Mouse (Mus musculus) E14TG2a.4 (cell line): ENCODE measurements around the gene Gsg1l.

Experiments used
- H3K27me3 ChIP-seq: 2 replicates; pipeline ENCODE4 v1.6.1; 2014; ENCODE audit warnings: low read length, control low read depth; ENCODE audit not compliant: insufficient read depth
- H3K36me3 ChIP-seq: 2 replicates; pipeline ENCODE4 v1.6.1; 2014; ENCODE audit warnings: low read length, control low read depth; ENCODE audit not compliant: insufficient read depth
- H3K4me1 ChIP-seq: replicated peaks from 2 replicates; pipeline ENCODE4 v1.6.1; 2014; ENCODE audit warnings: low read depth, low read length, control low read depth
- H3K4me3 ChIP-seq: replicated peaks from 2 replicates; pipeline ENCODE4 v1.5.1; 2014; ENCODE audit warnings: mild to moderate bottlenecking, low read length
- H3K9me3 ChIP-seq: 2 replicates; pipeline ENCODE4 v1.6.1; 2014; ENCODE audit warnings: low read length, control low read depth
- CTCF ChIP-seq: conservative IDR thresholded peaks from 2 replicates; pipeline ENCODE4 v1.5.1; 2014; ENCODE audit warnings: low read length
- NANOG ChIP-seq: IDR thresholded peaks from 2 replicates; pipeline ENCODE4 v1.6.1; 2014; ENCODE audit warnings: borderline replicate concordance, low read length, mixed read lengths
- POU5F1 ChIP-seq: IDR thresholded peaks from 2 replicates; pipeline ENCODE4 v1.6.1; 2014; ENCODE audit warnings: low read length, borderline replicate concordance

The Gsg1l gene

GRCm38 (mm10) chr7:125933356-125934244, 148.6 kb downstream of the Gsg1l start:
- TF ChIP-seq CTCF = no peak
- Histone ChIP-seq H3K4me1 (peaks cover 9% of the 10 kb centered on the region; the same call in 1 of the 2 replicates), H3K9me3 (no peaks in the 10 kb centered on the region)

GRCm38 (mm10) chr7:125931602-125932001, 150.6 kb downstream of the Gsg1l start:
- H3K4me1 ChIP-seq = peaks cover 9% of the 10 kb centered on the region; the same call in 1 of the 2 replicates
- H3K9me3 ChIP-seq = no peaks in the 10 kb centered on the region
- peaks cover 13% of the 10 kb centered on the region for H3K27me3 ChIP-seq
- TF ChIP-seq CTCF (no peak), NANOG (no peak), POU5F1 (no peak)
- no peak overlapping the region for H3K4me3 ChIP-seq
- H3K36me3 ChIP-seq = no peaks in the 10 kb centered on the region

More at GRCm38 (mm10) chr7:125933356-125934244, 148.6 kb downstream of the Gsg1l start:
- H3K27me3 ChIP-seq = peaks cover 16% of the 10 kb centered on the region
- no peaks in the 10 kb centered on the region for H3K36me3 ChIP-seq
- no peak overlapping the region for H3K4me3 ChIP-seq

GRCm38 (mm10) chr7:125924044-125924443, 158.2 kb downstream of the Gsg1l start:
- Histone ChIP-seq H3K9me3 (0 out of 2 replicates have a peak, but pooled peaks cover 2% of the 10 kb centered on the region), H3K4me1 (no peaks in the 10 kb centered on the region), H3K27me3 (no peaks in the 10 kb centered on the region), H3K4me3 (no peak overlapping the region), H3K36me3 (no peaks in the 10 kb centered on the region)
- no peak for TF ChIP-seq NANOG
- no peak for TF ChIP-seq POU5F1
- TF ChIP-seq CTCF = no peak

GRCm38 (mm10) chr7:125920801-125921200, 161.4 kb downstream of the Gsg1l start:
- Histone ChIP-seq H3K36me3 (no peaks in the 10 kb centered on the region), H3K9me3 (peaks cover 2% of the 10 kb centered on the region; the same call in 1 of the 2 replicates), H3K27me3 (no peaks in the 10 kb centered on the region), H3K4me3 (no peak overlapping the region), H3K4me1 (no peaks in the 10 kb centered on the region)
- TF ChIP-seq POU5F1 (no peak), NANOG (no peak), CTCF (no peak)

- no peak for TF ChIP-seq CTCF
- no peak for TF ChIP-seq POU5F1
- TF ChIP-seq NANOG = no peak
- H3K36me3 ChIP-seq = no peaks in the 10 kb centered on the region
Measured at GRCm38 (mm10) chr7:125900386-125901161, 181.6 kb downstream of the Gsg1l start.

GRCm38 (mm10) chr7:125899916-125900315, 182.3 kb downstream of the Gsg1l start:
- TF ChIP-seq NANOG = no peak
- no peak for TF ChIP-seq POU5F1
- no peak for TF ChIP-seq CTCF
- Histone ChIP-seq H3K27me3 (peaks cover 36% of the 10 kb centered on the region), H3K4me1 (no peaks in the 10 kb centered on the region; the same call in 1 of the 2 replicates), H3K9me3 (no peaks in the 10 kb centered on the region; the same call in none of the 2 replicates), H3K4me3 (no peak overlapping the region), H3K36me3 (no peaks in the 10 kb centered on the region)

More at GRCm38 (mm10) chr7:125900386-125901161, 181.6 kb downstream of the Gsg1l start:
- H3K9me3 ChIP-seq = no peaks in the 10 kb centered on the region; the same call in none of the 2 replicates
- H3K4me1 ChIP-seq = no peaks in the 10 kb centered on the region; the same call in 1 of the 2 replicates
- no peak overlapping the region for H3K4me3 ChIP-seq
- peaks cover 35% of the 10 kb centered on the region for H3K27me3 ChIP-seq

GRCm38 (mm10) chr7:125899036-125899435, 183.2 kb downstream of the Gsg1l start:
- Histone ChIP-seq H3K4me1 (no peaks in the 10 kb centered on the region; the same call in 1 of the 2 replicates), H3K36me3 (no peaks in the 10 kb centered on the region), H3K9me3 (no peaks in the 10 kb centered on the region; the same call in none of the 2 replicates), H3K4me3 (no peak overlapping the region), H3K27me3 (peaks cover 39% of the 10 kb centered on the region)
- TF ChIP-seq CTCF = no peak
- TF ChIP-seq POU5F1 = no peak
- TF ChIP-seq NANOG = no peak

- no peak overlapping the region for H3K4me3 ChIP-seq
- TF ChIP-seq NANOG = no peak
- TF ChIP-seq POU5F1 = no peak
- TF ChIP-seq CTCF = no peak
- H3K9me3 ChIP-seq = no peaks in the 10 kb centered on the region; the same call in none of the 2 replicates
- H3K36me3 ChIP-seq = no peaks in the 10 kb centered on the region
- H3K4me1 ChIP-seq = no peaks in the 10 kb centered on the region; the same call in 1 of the 2 replicates
- H3K27me3 ChIP-seq = peaks cover 39% of the 10 kb centered on the region
Measured at GRCm38 (mm10) chr7:125897059-125897458, 185.2 kb downstream of the Gsg1l start.
